Mouse (Mus musculus) stomach, embryonic 14.5 days (tissue): Measurements from ENCODE around the gene Slc36a2. TPM values are rescaled to one million over a fixed set of nuclear protein-coding genes. Genes with fewer than 3 reads are reported as not detected.

Source experiments
- ATAC-seq: fragments of 200-750 bp; cut with Nextera tagmentation; 2 replicates; pipeline ENCODE4 v1.8.0; 2017; ENCODE audit warnings: low read depth, moderate TSS enrichment; ENCODE audit not compliant: insufficient number of reproducible peaks, insufficient read depth, low FRiP score
- H3K27ac ChIP-seq: fragments of 300-500 bp; sonication (generic); 2 replicates; pipeline ENCODE4 v1.5.1; 2014; ENCODE audit warnings: mild to moderate bottlenecking, low read length, moderate library complexity, mixed read lengths
- H3K27me3 ChIP-seq: fragments of 300-500 bp; sonication (generic); 2 replicates; pipeline ENCODE4 v1.6.1; 2014; ENCODE audit warnings: low read length, control low read depth, mixed read lengths; ENCODE audit not compliant: control insufficient read depth, insufficient read depth
- H3K36me3 ChIP-seq: fragments of 300-500 bp; sonication (generic); 2 replicates; pipeline ENCODE4 v1.6.1; 2014; ENCODE audit warnings: mild to moderate bottlenecking, control low read depth, low read length, moderate library complexity, mixed read lengths; ENCODE audit not compliant: control insufficient read depth, insufficient read depth
- H3K4me1 ChIP-seq: fragments of 300-500 bp; sonication (generic); 2 replicates; pipeline ENCODE4 v1.6.1; 2014; ENCODE audit warnings: low read length, control low read depth, mixed read lengths; ENCODE audit not compliant: control insufficient read depth, insufficient read depth
- H3K4me2 ChIP-seq: fragments of 300-500 bp; sonication (generic); replicated peaks from 2 replicates; pipeline ENCODE4 v1.6.1; 2014; ENCODE audit warnings: low read depth, low read length, control low read depth
- H3K4me3 ChIP-seq: fragments of 300-500 bp; sonication (generic); 2 replicates; pipeline ENCODE4 v1.5.1; 2014; ENCODE audit warnings: low read depth, low read length, control low read depth
- H3K9ac ChIP-seq: fragments of 300-500 bp; sonication (generic); replicated peaks from 2 replicates; pipeline ENCODE4 v1.6.1; 2014; ENCODE audit warnings: low read depth, mild to moderate bottlenecking, control low read depth, low read length, moderate library complexity, mixed read lengths
- H3K9me3 ChIP-seq: fragments of 300-500 bp; sonication (generic); 2 replicates; pipeline ENCODE4 v1.6.1; 2016; ENCODE audit warnings: low read depth, low read length, control low read depth; ENCODE audit not compliant: control insufficient read depth
- WGBS: fragments of 180-500 bp; shearing (Covaris S2); extraction: QIAGEN DNeasy Blood & Tissue Kit; methylation state at CpG from one replicate; pipeline ENCODE4 v1.1.7; 2014; 5-methylcytosine and 5-hydroxymethylcytosine counted together
- polyA plus RNA-seq: library from polyadenylated mRNA; unstranded; fragments of >200 nt; fragmentation: Nextera tagmentation; extraction: Ambion mirVana; gene quantifications from 2 replicates; pipeline ENCODE4 v1.2.1, GENCODE M21; 2014

Gene Slc36a2
- polyA plus RNA-seq, result 0.10 and 0.22 TPM in 2 replicates

- ATAC-seq, result 0 out of 2 replicates have a peak, but pooled peaks have one; percentile 23
- no peaks in the 10 kb centered on the region for H3K27me3 ChIP-seq
- no peaks in the 10 kb centered on the region for H3K4me1 ChIP-seq
- no peaks in the 10 kb centered on the region for H3K36me3 ChIP-seq
- 32% methylated on average over 10 of the region's 10 CpGs for WGBS
- no peak within 1 kb of the TSS for H3K4me3 ChIP-seq
- no peak within 1 kb of the TSS for H3K9ac ChIP-seq
- H3K4me2 ChIP-seq, result no peak within 1 kb of the TSS
- no peak within 1 kb of the TSS for H3K27ac ChIP-seq
- no peaks in the 10 kb centered on the region for H3K9me3 ChIP-seq
Measured at GRCm38 (mm10) chr11:55184733-55185291, at the start of gene Slc36a2. Slc36a2 (minus strand) TSS chr11:55185077.

- 86% methylated on average over 7 of the region's 7 CpGs for WGBS
- no peaks in the 10 kb centered on the region for H3K9me3 ChIP-seq
Measured at GRCm38 (mm10) chr11:55234288-55234687, 49.4 kb upstream of the Slc36a2 start.

GRCm38 (mm10) chr11:55231034-55231433, 46.2 kb upstream of the Slc36a2 start:
- Histone ChIP-seq H3K9me3 (no peaks in the 10 kb centered on the region), H3K27me3 (no peaks in the 10 kb centered on the region), H3K4me1 (no peaks in the 10 kb centered on the region), H3K4me2 (no peak overlapping the region), H3K36me3 (peaks cover 3% of the 10 kb centered on the region; the same call in 1 of the 2 replicates), H3K4me3 (no peak overlapping the region), H3K9ac (no peak overlapping the region), H3K27ac (no peak overlapping the region)
- WGBS, result 95% methylated on average over 6 of the region's 6 CpGs
- ATAC-seq, result no peak

More at GRCm38 (mm10) chr11:55234288-55234687, 49.4 kb upstream of the Slc36a2 start:
- no peaks in the 10 kb centered on the region for H3K4me1 ChIP-seq
- H3K9ac ChIP-seq, result no peak overlapping the region
- H3K36me3 ChIP-seq, result no peaks in the 10 kb centered on the region
- H3K4me2 ChIP-seq, result no peak overlapping the region
- H3K27ac ChIP-seq, result no peak overlapping the region
- H3K4me3 ChIP-seq, result no peak overlapping the region
- no peaks in the 10 kb centered on the region for H3K27me3 ChIP-seq
- ATAC-seq, result no peak

- H3K27me3 ChIP-seq, result no peaks in the 10 kb centered on the region
- H3K9me3 ChIP-seq, result no peaks in the 10 kb centered on the region
- H3K4me1 ChIP-seq, result no peaks in the 10 kb centered on the region
- peaks cover 11% of the 10 kb centered on the region; the same call in 1 of the 2 replicates for H3K36me3 ChIP-seq
- ATAC-seq, result no peak
- H3K4me2 ChIP-seq, result no peak overlapping the region
- 84% methylated on average over 7 of the region's 7 CpGs for WGBS
- H3K9ac ChIP-seq, result no peak overlapping the region
- no peak overlapping the region for H3K4me3 ChIP-seq
- no peak overlapping the region for H3K27ac ChIP-seq
Measured at GRCm38 (mm10) chr11:55221306-55221705, 36.4 kb upstream of the Slc36a2 start.

GRCm38 (mm10) chr11:55218473-55218872, 33.6 kb upstream of the Slc36a2 start:
- H3K9ac ChIP-seq, result no peak overlapping the region
- ATAC-seq, result no peak
- H3K4me3 ChIP-seq, result no peak overlapping the region
- no peaks in the 10 kb centered on the region for H3K4me1 ChIP-seq
- 77% methylated on average over 3 of the region's 3 CpGs for WGBS
- H3K4me2 ChIP-seq, result no peak overlapping the region
- no peaks in the 10 kb centered on the region for H3K9me3 ChIP-seq
- peaks cover 7% of the 10 kb centered on the region; the same call in 1 of the 2 replicates for H3K36me3 ChIP-seq
- H3K27me3 ChIP-seq, result no peaks in the 10 kb centered on the region
- no peak overlapping the region for H3K27ac ChIP-seq

- H3K27ac ChIP-seq, result no peak overlapping the region
- 93% methylated on average over 7 of the region's 7 CpGs for WGBS
- no peak overlapping the region for H3K4me2 ChIP-seq
- H3K9me3 ChIP-seq, result no peaks in the 10 kb centered on the region
- peaks cover 7% of the 10 kb centered on the region; the same call in 1 of the 2 replicates for H3K36me3 ChIP-seq
- H3K9ac ChIP-seq, result no peak overlapping the region
- no peak for ATAC-seq
- no peaks in the 10 kb centered on the region for H3K27me3 ChIP-seq
- no peak overlapping the region for H3K4me3 ChIP-seq
- no peaks in the 10 kb centered on the region for H3K4me1 ChIP-seq
Measured at GRCm38 (mm10) chr11:55217880-55218279, 33.0 kb upstream of the Slc36a2 start.

- no peak for ATAC-seq
- Histone ChIP-seq H3K9me3 (no peaks in the 10 kb centered on the region), H3K27me3 (no peaks in the 10 kb centered on the region), H3K9ac (no peak overlapping the region), H3K4me2 (no peak overlapping the region), H3K4me3 (no peak overlapping the region), H3K36me3 (peaks cover 7% of the 10 kb centered on the region; the same call in 1 of the 2 replicates), H3K4me1 (no peaks in the 10 kb centered on the region), H3K27ac (no peak overlapping the region)
- 61% methylated on average over 4 of the region's 4 CpGs for WGBS
Measured at GRCm38 (mm10) chr11:55217418-55217817, 32.5 kb upstream of the Slc36a2 start.

- H3K9ac ChIP-seq, result no peak overlapping the region
- ATAC-seq, result no peak
- H3K27ac ChIP-seq, result no peak overlapping the region
- H3K4me1 ChIP-seq, result no peaks in the 10 kb centered on the region
- WGBS, result 47% methylated on average over 13 of the region's 13 CpGs
- no peaks in the 10 kb centered on the region for H3K27me3 ChIP-seq
- no peaks in the 10 kb centered on the region for H3K9me3 ChIP-seq
- H3K4me3 ChIP-seq, result no peak overlapping the region
- no peak overlapping the region for H3K4me2 ChIP-seq
- H3K36me3 ChIP-seq, result peaks cover 7% of the 10 kb centered on the region; the same call in 1 of the 2 replicates
Measured at GRCm38 (mm10) chr11:55216830-55217229, 32.0 kb upstream of the Slc36a2 start.

GRCm38 (mm10) chr11:55216061-55216460, 31.2 kb upstream of the Slc36a2 start:
- WGBS, result 64% methylated on average over 4 of the region's 4 CpGs
- H3K4me3 ChIP-seq, result no peak overlapping the region
- ATAC-seq, result no peak

More at GRCm38 (mm10) chr11:55216061-55216460, 31.2 kb upstream of the Slc36a2 start:
- peaks cover 7% of the 10 kb centered on the region; the same call in 1 of the 2 replicates for H3K36me3 ChIP-seq
- H3K9me3 ChIP-seq, result no peaks in the 10 kb centered on the region
- H3K27me3 ChIP-seq, result no peaks in the 10 kb centered on the region
- H3K9ac ChIP-seq, result no peak overlapping the region
- H3K27ac ChIP-seq, result no peak overlapping the region
- no peaks in the 10 kb centered on the region for H3K4me1 ChIP-seq
- no peak overlapping the region for H3K4me2 ChIP-seq
